Mouse (Mus musculus) G1E (cell line): ENCODE data around the gene Slain1.

Experiments used
- CTCF ChIP-seq: IDR thresholded peaks from 2 replicates; pipeline ENCODE4 v1.5.1; 2012; ENCODE audit warnings: low read depth, low read length, inconsistent platforms, mixed read lengths
- GATA1 ChIP-seq: IDR thresholded peaks from 2 replicates; pipeline ENCODE4 v1.6.1; 2012; ENCODE audit warnings: borderline replicate concordance, low read length, inconsistent platforms, mixed read lengths
- POLR2AphosphoS5 ChIP-seq: IDR thresholded peaks from 2 replicates; pipeline ENCODE4 v1.6.1; 2012; ENCODE audit warnings: low read depth, low read length, inconsistent platforms; ENCODE audit not compliant: insufficient replicate concordance

DNA sequence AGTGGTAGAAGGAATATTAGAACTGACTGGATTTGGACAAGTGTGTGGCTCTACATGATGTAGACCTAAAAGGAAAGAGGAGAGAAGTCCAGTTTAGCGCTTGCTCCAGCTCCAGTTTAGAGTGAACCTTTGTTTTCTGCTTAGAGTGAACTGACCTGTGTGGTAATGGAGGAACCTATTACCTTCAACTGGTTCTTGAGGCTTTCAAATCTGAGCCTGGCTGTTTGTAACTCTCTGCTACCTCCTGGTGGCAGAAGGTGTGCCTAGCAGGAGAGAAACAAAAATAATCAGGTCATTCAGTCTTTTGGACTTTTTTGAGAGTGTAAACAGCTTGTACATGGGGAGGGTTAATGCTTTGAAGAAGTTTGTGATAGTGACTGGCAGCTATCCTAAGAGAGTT, 44.3 kb downstream of the Slain1 start:
- TF ChIP-seq GATA1 (no peak), CTCF (0 out of 2 replicates have a peak, but pooled peaks have one; percentile 13), POLR2AphosphoS5 (no peak)
